Mouse (Mus musculus): ENCODE results near the gene Cept1.

DNA sequence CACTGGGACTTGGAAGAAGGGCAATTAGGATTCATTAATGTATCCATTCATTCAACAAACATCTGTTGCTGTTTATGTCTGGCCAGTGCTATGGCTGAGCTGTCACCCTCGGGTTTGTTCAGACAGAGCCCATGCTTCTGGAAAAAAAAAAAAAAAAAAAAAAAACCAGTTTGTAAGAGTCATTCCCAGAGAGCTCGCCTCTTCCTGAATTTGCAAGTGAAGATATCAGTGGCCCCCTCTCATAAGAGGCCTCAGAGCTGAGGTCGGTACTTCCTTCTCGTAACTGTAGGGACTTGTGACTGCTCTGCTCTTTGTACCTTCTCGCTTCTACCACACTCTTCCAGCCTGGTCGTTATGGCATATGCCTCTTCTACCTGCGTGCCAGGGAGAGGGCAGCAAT is 64.3 kb downstream of the Cept1 start:
- TF ChIP-seq EP300 (IDR thresholded peaks at IDR 0.05; ENCODE audit: low read depth): no peak
- no peak for TF ChIP-seq CTCF (IDR thresholded peaks at IDR 0.05; ENCODE audit: low read depth)

Data from liver, postnatal 0 days (tissue).